Mouse (Mus musculus): ENCODE measurements around the gene Rangap1. TPM values are rescaled to one million over a fixed set of nuclear protein-coding genes. Genes with fewer than 3 reads are reported as not detected.

The Rangap1 gene
- polyA plus RNA-seq, 1 experiment from 2014 or later, result 66.4 TPM

Other genes starting within 250 kb of the Rangap1 start
- 9.4 and 12.6 TPM in 2 replicates for gene Ep300, start 160.2 kb downstream of the Rangap1 start, polyA plus RNA-seq (2015; fragmentation: Nextera tagmentation; extraction: Ambion mirVana)
- 12.9 and 17.2 TPM in 2 replicates for gene L3mbtl2, start 81.6 kb downstream of the Rangap1 start, polyA plus RNA-seq (2015; fragmentation: Nextera tagmentation; extraction: Ambion mirVana)
- 1.4 and 2.3 TPM in 2 replicates for gene Chadl, start 48.2 kb downstream of the Rangap1 start, polyA plus RNA-seq (2015; fragmentation: Nextera tagmentation; extraction: Ambion mirVana)
- gene Zc3h7b, start 473 bp downstream of the Rangap1 start, polyA plus RNA-seq (2015; fragmentation: Nextera tagmentation; extraction: Ambion mirVana), result 18.2 and 22.8 TPM in 2 replicates
- gene Tef, start 56.9 kb upstream of the Rangap1 start, polyA plus RNA-seq (2015; fragmentation: Nextera tagmentation; extraction: Ambion mirVana), result 22.9 and 25.9 TPM in 2 replicates
- 15.8 and 17.6 TPM in 2 replicates for gene Tob2, start 113.3 kb upstream of the Rangap1 start, polyA plus RNA-seq (2015; fragmentation: Nextera tagmentation; extraction: Ambion mirVana)
- 70.5 and 97.6 TPM in 2 replicates for gene Phf5a, start 126.4 kb upstream of the Rangap1 start, polyA plus RNA-seq (2015; fragmentation: Nextera tagmentation; extraction: Ambion mirVana)
- gene Aco2, start 126.8 kb upstream of the Rangap1 start, polyA plus RNA-seq (2015; fragmentation: Nextera tagmentation; extraction: Ambion mirVana), result 610 and 636 TPM in 2 replicates
- gene Polr3h, start 180.7 kb upstream of the Rangap1 start, polyA plus RNA-seq (2015; fragmentation: Nextera tagmentation; extraction: Ambion mirVana), result 134 and 145 TPM in 2 replicates
- 5.7 and 9.6 TPM in 2 replicates for gene Csdc2, start 191.2 kb upstream of the Rangap1 start, polyA plus RNA-seq (2015; fragmentation: Nextera tagmentation; extraction: Ambion mirVana)
- gene Pmm1, start 215.4 kb upstream of the Rangap1 start, polyA plus RNA-seq (2015; fragmentation: Nextera tagmentation; extraction: Ambion mirVana), result 18.1 and 27.9 TPM in 2 replicates
- not detected in 2 replicates for gene 1700029P11Rik, start 235.0 kb upstream of the Rangap1 start, polyA plus RNA-seq (2015; fragmentation: Nextera tagmentation; extraction: Ambion mirVana)
- gene Xrcc6, start 242.3 kb upstream of the Rangap1 start, polyA plus RNA-seq (2015; fragmentation: Nextera tagmentation; extraction: Ambion mirVana), result 58.2 and 85.4 TPM in 2 replicates